Mouse (Mus musculus) ES-Bruce4 (cell line): Measurements from ENCODE around the gene Def6. TPM values are rescaled to one million over a fixed set of nuclear protein-coding genes. Genes with fewer than 3 reads are reported as not detected.
A peak's percentile ranks its signal among the peaks of the same experiment; 100 is the strongest.

Experiments
- H3K27ac ChIP-seq: 2 replicates; pipeline ENCODE4 v1.5.1; 2012; ENCODE audit warnings: low read length, inconsistent platforms; ENCODE audit not compliant: insufficient read depth
- H3K27me3 ChIP-seq: 2 replicates; pipeline ENCODE4 v1.6.1; 2012; ENCODE audit warnings: mild to moderate bottlenecking, low read length, inconsistent platforms; ENCODE audit not compliant: control insufficient read depth, poor library complexity, insufficient read depth, severe bottlenecking
- H3K36me3 ChIP-seq: 2 replicates; pipeline ENCODE4 v1.6.1; 2012; ENCODE audit warnings: inconsistent platforms, mild to moderate bottlenecking, low read length, moderate library complexity; ENCODE audit not compliant: control insufficient read depth, poor library complexity, insufficient read depth, severe bottlenecking
- H3K4me1 ChIP-seq: one replicate; pipeline ENCODE4 v1.8.1; 2011; ENCODE audit warnings: low read length; ENCODE audit not compliant: control insufficient read depth, insufficient read depth
- H3K4me3 ChIP-seq: 2 replicates; pipeline ENCODE4 v1.5.1; 2011; ENCODE audit warnings: low read depth, mild to moderate bottlenecking, low read length
- H3K9ac ChIP-seq: 2 replicates; pipeline ENCODE4 v1.6.1; 2012; ENCODE audit warnings: low read depth, mild to moderate bottlenecking, inconsistent platforms; ENCODE audit not compliant: poor library complexity, severe bottlenecking
- H3K9me3 ChIP-seq: replicated peaks from 2 replicates; pipeline ENCODE4 v1.6.1; 2012; ENCODE audit warnings: mild to moderate bottlenecking, low read length, inconsistent platforms; ENCODE audit not compliant: control insufficient read depth, poor library complexity, insufficient read depth, severe bottlenecking
- CTCF ChIP-seq: IDR thresholded peaks from one replicate; pipeline ENCODE4 v1.8.1; 2011; ENCODE audit warnings: low read depth, low read length
- EP300 ChIP-seq: IDR thresholded peaks from 2 replicates; pipeline ENCODE4 v1.6.1; 2011; ENCODE audit warnings: low read depth, low read length; ENCODE audit not compliant: insufficient read depth
- POLR2A ChIP-seq: IDR thresholded peaks from one replicate; pipeline ENCODE4 v1.8.1; 2011; ENCODE audit warnings: low read length; ENCODE audit not compliant: insufficient read depth
- polyA plus RNA-seq: library from polyadenylated mRNA; stranded (reverse); fragments of >200 nt; gene quantifications from 2 replicates; pipeline ENCODE4 v1.2.4, GENCODE M21; 2011; ENCODE audit warnings: low read depth; ENCODE audit not compliant: missing spikeins, insufficient read depth, insufficient read length

The Def6 gene
- polyA plus RNA-seq, result 28.4 and 30.7 TPM in 2 replicates

DNA sequence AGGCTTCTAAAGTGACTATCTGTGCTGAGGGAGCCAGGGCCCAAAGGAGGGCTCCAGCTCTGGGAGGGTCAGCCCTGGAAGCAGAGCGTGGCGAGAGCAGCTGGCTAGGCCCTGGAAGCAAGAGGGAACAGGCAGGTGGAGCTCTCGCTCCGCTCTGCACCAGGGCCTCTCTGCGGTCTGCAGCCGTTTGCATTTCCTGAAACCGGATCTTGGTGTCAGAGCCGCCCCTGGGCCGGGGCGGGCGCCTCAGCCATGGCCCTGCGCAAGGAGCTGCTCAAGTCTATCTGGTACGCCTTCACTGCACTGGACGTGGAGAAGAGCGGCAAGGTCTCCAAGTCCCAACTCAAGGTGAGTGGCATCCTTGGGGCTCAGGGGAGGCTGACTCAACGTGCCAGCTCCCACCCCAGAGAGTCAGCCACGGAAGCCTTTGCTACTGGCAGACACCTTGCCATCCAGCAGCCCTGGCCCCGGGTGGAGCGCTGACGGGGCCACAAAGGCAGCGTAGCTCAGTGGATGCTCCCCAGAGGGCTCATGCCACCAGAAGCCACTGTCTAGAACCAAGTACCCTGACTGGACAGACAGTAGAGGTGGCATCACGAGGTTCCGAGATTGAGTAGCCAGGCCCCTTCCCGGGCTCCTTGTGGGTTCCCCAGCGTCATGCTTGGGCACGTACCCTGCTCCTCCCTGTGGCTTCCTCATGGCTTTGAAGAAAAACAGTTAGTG lies at the start of gene Def6:
Gene Def6 (plus strand): TSS at position 188 of the 723 bp plus-strand sequence.
- no peaks in the 10 kb centered on the region for H3K36me3 ChIP-seq
- peak within 1 kb of the TSS; percentile 52 for H3K27ac ChIP-seq
- H3K4me3 ChIP-seq, result peak within 1 kb of the TSS; percentile 73
- peak within 1 kb of the TSS; percentile 73 for H3K9ac ChIP-seq
- H3K27me3 ChIP-seq, result no peaks in the 10 kb centered on the region
- TF ChIP-seq CTCF (peak; percentile 71), EP300 (peak; percentile 72; the same call in 1 of the 2 replicates), POLR2A (peak; percentile 77)
- no peaks in the 10 kb centered on the region for H3K9me3 ChIP-seq
- H3K4me1 ChIP-seq, result peaks cover 3% of the 10 kb centered on the region

DNA sequence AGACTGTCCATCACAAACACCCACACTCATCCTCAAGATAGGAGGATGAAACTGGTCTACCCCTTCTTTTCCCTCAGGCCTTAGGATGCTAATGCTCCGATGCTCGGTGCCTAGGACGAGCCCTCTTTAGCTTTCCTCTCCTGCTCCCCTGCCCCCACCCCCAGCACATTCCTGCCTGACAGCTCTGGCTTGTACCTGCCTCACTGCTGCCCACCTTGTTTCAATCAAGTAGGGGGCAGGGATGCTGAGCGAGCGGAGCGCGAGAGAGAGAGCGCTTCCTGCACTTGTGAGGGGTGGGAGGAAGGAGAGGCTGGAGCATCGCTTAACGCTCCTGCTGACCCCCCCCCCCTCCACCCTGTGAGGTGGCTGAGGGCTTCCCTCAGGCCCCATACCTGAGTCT lies 47.2 kb upstream of the Def6 start:
- Histone ChIP-seq H3K9me3 (no peaks in the 10 kb centered on the region), H3K27ac (no peak overlapping the region), H3K4me1 (no peaks in the 10 kb centered on the region), H3K4me3 (no peak overlapping the region), H3K27me3 (no peaks in the 10 kb centered on the region), H3K9ac (no peak overlapping the region), H3K36me3 (no peaks in the 10 kb centered on the region)
- TF ChIP-seq POLR2A, result no peak
- TF ChIP-seq CTCF, result no peak
- TF ChIP-seq EP300, result no peak

DNA sequence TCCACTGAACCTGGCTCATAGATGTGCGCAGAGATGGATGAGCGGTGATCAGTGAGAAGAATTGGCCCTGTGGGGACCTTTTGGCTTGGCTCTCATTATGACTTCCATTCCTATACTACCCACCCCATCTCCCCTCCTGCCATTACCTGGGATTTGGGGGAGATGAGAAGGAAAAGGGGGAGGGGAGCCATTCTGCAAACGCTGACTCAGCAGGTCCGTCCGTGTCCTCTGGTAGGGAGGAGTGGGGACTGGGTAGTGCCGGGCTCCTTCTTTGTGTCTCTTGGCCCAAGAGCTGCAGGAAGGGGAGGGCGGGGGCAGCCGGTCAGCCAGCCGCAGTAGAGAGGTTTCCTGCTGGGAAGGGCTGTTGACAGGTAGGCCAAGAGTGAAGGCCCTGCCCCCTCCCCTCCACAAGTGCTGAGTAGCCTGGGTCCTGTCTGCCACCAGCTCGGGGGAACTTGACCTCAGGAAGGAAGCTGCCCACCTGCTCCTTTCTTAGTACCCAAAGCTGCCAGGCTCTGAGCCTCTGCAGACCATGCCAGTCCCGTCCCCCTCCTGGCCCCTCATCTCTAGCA lies 46.2 kb upstream of the Def6 start:
- no peaks in the 10 kb centered on the region for H3K4me1 ChIP-seq
- no peak overlapping the region for H3K27ac ChIP-seq
- no peaks in the 10 kb centered on the region for H3K9me3 ChIP-seq
- H3K9ac ChIP-seq, result no peak overlapping the region
- no peaks in the 10 kb centered on the region for H3K36me3 ChIP-seq
- TF ChIP-seq POLR2A (no peak), EP300 (no peak), CTCF (no peak)
- no peak overlapping the region for H3K4me3 ChIP-seq
- H3K27me3 ChIP-seq, result no peaks in the 10 kb centered on the region

DNA sequence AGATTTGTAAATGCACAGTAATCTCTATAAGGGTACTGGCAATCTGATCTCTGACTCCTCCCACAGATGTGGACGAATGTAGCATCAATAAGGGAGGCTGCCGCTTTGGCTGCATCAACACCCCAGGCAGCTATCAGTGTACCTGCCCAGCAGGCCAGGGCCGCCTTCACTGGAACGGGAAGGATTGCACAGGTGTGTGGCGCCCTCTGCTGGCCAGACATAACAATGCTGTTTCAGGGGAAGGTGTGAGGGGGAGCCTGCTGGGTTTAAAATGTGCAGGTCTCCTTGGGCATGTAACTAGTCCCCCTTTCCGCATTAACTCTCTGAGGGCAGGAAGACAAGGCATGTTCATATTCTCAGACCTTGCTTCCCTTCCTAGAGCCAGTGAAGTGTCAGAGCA lies 43.9 kb upstream of the Def6 start:
- Histone ChIP-seq H3K36me3 (no peaks in the 10 kb centered on the region), H3K4me1 (no peaks in the 10 kb centered on the region), H3K4me3 (no peak overlapping the region), H3K9ac (no peak overlapping the region), H3K9me3 (no peaks in the 10 kb centered on the region), H3K27ac (no peak overlapping the region), H3K27me3 (no peaks in the 10 kb centered on the region)
- no peak for TF ChIP-seq POLR2A
- peak; percentile 59; the same call in 1 of the 2 replicates for TF ChIP-seq EP300
- TF ChIP-seq CTCF, result peak; percentile 92

DNA sequence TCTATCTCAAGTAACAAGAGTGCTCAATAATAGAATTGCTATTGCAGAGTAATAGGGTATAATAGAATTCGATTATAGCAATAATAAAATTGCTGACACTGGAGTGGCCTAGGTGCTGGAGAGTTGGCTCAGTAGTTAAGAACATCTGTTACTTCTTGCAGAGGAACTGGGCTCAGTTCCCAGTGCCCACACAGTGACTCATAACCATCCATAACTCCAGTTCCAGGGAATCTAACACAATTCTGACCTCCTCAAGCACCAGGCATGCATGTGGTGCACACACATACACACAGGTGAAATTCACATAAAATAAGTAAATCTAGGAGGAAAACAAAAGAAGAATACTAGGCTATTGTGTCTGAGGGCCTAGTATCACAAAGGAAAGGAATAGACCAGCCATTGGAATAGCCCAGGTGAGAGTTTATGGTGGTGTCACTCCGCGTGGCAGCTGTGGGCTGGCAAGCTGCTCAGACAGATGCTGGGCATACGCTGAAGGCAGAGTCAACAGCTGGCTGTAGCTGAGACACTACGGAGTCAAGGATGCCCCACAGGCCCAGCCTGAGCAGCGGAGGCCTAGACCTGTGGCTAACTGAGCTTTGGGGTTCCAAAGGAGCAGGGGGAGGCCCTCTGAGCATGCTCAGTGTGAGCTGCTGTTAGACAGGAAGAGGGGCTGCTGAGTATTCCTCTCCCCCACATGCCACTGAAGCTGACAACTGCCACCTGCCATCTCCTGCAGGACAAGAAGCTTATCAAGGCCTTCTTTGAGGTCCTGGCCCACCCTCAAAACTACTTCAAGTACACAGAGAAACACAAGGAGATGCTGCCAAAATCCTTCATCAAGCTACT lies 36.9 kb upstream of the Def6 start:
- Histone ChIP-seq H3K27me3 (no peaks in the 10 kb centered on the region), H3K4me3 (no peak overlapping the region), H3K27ac (no peak overlapping the region), H3K36me3 (no peaks in the 10 kb centered on the region), H3K9ac (no peak overlapping the region), H3K4me1 (peaks cover 6% of the 10 kb centered on the region), H3K9me3 (no peaks in the 10 kb centered on the region)
- TF ChIP-seq POLR2A (no peak), CTCF (no peak), EP300 (no peak)

DNA sequence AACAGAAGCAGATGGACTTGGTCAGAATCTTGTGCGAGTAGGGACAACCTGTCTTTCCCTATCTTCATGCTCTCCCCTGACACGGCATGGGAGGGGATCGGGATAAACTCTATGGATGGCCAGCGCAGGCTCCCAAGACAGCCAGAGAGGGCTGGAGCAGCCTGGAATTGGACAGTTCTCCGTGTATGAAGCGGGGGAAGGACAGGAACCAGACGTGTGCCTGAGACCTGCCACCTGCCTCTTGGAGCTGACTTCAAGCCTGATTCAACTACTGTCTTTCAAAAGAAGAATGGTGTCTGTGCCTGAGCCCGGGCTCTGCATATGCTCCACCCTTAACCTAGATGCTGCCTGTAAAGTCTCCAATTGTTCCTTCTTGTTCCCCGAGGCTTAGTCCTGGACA lies 34.9 kb upstream of the Def6 start:
- Histone ChIP-seq H3K27me3 (no peaks in the 10 kb centered on the region), H3K27ac (no peak overlapping the region), H3K36me3 (no peaks in the 10 kb centered on the region), H3K9ac (no peak overlapping the region), H3K9me3 (no peaks in the 10 kb centered on the region), H3K4me1 (peaks cover 6% of the 10 kb centered on the region), H3K4me3 (no peak overlapping the region)
- TF ChIP-seq POLR2A, result no peak
- TF ChIP-seq EP300, result no peak
- TF ChIP-seq CTCF, result no peak
